Mouse (Mus musculus) ES-Bruce4 (cell line): ENCODE results near the gene Paqr6.

Source experiments
- CTCF ChIP-seq: IDR thresholded peaks from one replicate; pipeline ENCODE4 v1.8.1; 2011; ENCODE audit warnings: low read depth, low read length
- POLR2A ChIP-seq: IDR thresholded peaks from one replicate; pipeline ENCODE4 v1.8.1; 2011; ENCODE audit warnings: low read length; ENCODE audit not compliant: insufficient read depth

DNA sequence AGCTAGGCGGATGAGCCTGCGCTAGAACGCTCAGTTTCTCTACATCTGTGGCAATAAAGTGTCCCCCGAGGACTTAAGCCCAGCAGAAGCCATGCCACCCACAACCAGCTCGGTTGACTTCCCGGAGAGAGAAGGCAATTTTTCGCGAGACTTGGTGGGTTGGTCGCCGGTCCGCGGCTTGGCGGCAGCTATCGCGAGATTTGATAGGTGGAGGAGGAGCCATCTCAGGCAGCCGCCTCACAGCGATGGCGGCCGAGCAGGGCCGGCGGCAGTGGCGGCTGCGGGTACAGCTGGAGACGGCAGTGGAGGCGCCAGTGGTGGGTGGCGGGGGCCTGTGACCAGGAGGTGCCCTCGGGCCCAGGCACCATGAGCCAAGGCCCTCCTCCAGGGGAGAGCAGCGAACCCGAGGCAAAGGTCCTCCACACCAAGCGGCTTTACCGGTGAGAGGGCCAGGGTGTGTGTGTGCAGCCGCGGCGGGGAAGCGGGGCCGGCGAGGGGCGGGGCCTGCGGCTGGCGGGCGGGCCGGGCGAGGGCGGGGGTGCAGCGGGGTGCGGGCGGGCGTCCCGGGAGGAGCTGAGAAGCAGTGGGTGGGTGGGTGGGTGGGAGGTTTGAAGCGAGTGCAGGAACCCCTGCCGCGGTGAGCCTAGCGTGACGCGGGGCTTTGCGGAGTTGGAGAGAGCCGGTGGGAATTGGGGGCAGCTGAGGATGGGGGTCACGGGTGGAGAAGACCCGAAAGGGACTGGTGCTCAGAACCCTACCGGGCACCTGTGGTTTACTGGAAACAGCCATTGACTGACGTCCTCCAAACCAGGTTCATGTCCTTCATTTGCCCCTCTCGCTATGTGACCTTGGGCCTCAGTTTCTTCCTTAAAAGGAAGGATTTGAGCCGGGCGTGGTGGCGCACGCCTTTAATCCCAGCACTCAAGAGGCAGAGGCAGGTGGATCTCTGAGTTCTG is 28.0 kb upstream of the Paqr6 start, which contains the start of the genes Tmem79 and Smg5:
- TF ChIP-seq POLR2A: peak; percentile 94
- TF ChIP-seq CTCF: no peak
